Mouse (Mus musculus) testis, adult 2 months (tissue): Measurements from ENCODE around the gene Gm20388. TPM values are rescaled to one million over a fixed set of nuclear protein-coding genes. Genes with fewer than 3 reads are reported as not detected.

ENCODE experiments used
- H3K27ac ChIP-seq: fragments of 200-500 bp; 2 replicates; pipeline ENCODE4 v1.5.1; 2012; ENCODE audit warnings: low read depth, low read length; ENCODE audit not compliant: control insufficient read depth, insufficient read depth
- H3K27me3 ChIP-seq: fragments of 200-500 bp; 2 replicates; pipeline ENCODE4 v1.6.1; 2012; ENCODE audit warnings: mild to moderate bottlenecking, low read length, moderate library complexity; ENCODE audit not compliant: control insufficient read depth, insufficient read depth
- H3K36me3 ChIP-seq: fragments of 200-500 bp; 2 replicates; pipeline ENCODE4 v1.6.1; 2012; ENCODE audit warnings: mild to moderate bottlenecking, low read length; ENCODE audit not compliant: control insufficient read depth, insufficient read depth
- H3K4me1 ChIP-seq: fragments of 200-500 bp; 2 replicates; pipeline ENCODE4 v1.6.1; 2012; ENCODE audit warnings: low read length; ENCODE audit not compliant: control insufficient read depth, insufficient read depth
- H3K4me3 ChIP-seq: fragments of 200-500 bp; 2 replicates; pipeline ENCODE4 v1.5.1; 2012; ENCODE audit warnings: low read depth, mild to moderate bottlenecking, low read length, moderate library complexity, mixed read lengths; ENCODE audit not compliant: control insufficient read depth
- CTCF ChIP-seq: fragments of 200-500 bp; IDR thresholded peaks from 2 replicates; pipeline ENCODE4 v1.5.1; 2012; ENCODE audit warnings: low read depth, mild to moderate bottlenecking, inconsistent platforms, low read length, moderate library complexity; ENCODE audit not compliant: control insufficient read depth, insufficient read depth, insufficient replicate concordance
- POLR2A ChIP-seq: fragments of 200-500 bp; IDR thresholded peaks from 2 replicates; pipeline ENCODE4 v1.6.1; 2012; ENCODE audit warnings: low read depth, mild to moderate bottlenecking, inconsistent platforms, low read length, moderate library complexity; ENCODE audit not compliant: control insufficient read depth
- polyA plus RNA-seq: library from polyadenylated mRNA; depleted of rRNA; stranded (reverse); fragments of >200 nt; gene quantifications from 2 replicates; pipeline ENCODE4 v1.2.3, GENCODE M21; 2012

The Gm20388 gene
- polyA plus RNA-seq, 1 experiment, result 5.6 TPM

- H3K4me1 ChIP-seq, result no peaks in the 10 kb centered on the region; the same call in 1 of the 2 replicates
- H3K4me3 ChIP-seq, result no peak overlapping the region
- H3K27ac ChIP-seq, result no peak overlapping the region
These were observed 4373.7 kb downstream of the Gm20388 start for GRCm38 (mm10) chr8:124284333-124284711.

GRCm38 (mm10) chr8:124284984-124285576, 4374.4 kb downstream of the Gm20388 start:
- H3K36me3 ChIP-seq, result no peaks in the 10 kb centered on the region
- no peak overlapping the region for H3K27ac ChIP-seq
- H3K4me3 ChIP-seq, result no peak overlapping the region
- TF ChIP-seq POLR2A, result no peak
- TF ChIP-seq CTCF, result no peak
- H3K27me3 ChIP-seq, result no peaks in the 10 kb centered on the region
- no peaks in the 10 kb centered on the region; the same call in 1 of the 2 replicates for H3K4me1 ChIP-seq

More at GRCm38 (mm10) chr8:124284333-124284711, 4373.7 kb downstream of the Gm20388 start:
- H3K36me3 ChIP-seq, result no peaks in the 10 kb centered on the region
- H3K27me3 ChIP-seq, result no peaks in the 10 kb centered on the region
- TF ChIP-seq POLR2A, result no peak
- no peak for TF ChIP-seq CTCF

- Histone ChIP-seq H3K27me3 (no peaks in the 10 kb centered on the region), H3K36me3 (no peaks in the 10 kb centered on the region), H3K4me3 (no peak overlapping the region), H3K4me1 (no peaks in the 10 kb centered on the region; the same call in 1 of the 2 replicates), H3K27ac (no peak overlapping the region)
- no peak for TF ChIP-seq CTCF
- TF ChIP-seq POLR2A, result no peak
These were observed 4376.0 kb downstream of the Gm20388 start for GRCm38 (mm10) chr8:124286461-124287124.

GRCm38 (mm10) chr8:124288215-124288864, 4377.7 kb downstream of the Gm20388 start:
- Histone ChIP-seq H3K4me1 (no peaks in the 10 kb centered on the region; the same call in 1 of the 2 replicates), H3K4me3 (no peak overlapping the region), H3K36me3 (no peaks in the 10 kb centered on the region), H3K27ac (no peak overlapping the region), H3K27me3 (no peaks in the 10 kb centered on the region)
- TF ChIP-seq CTCF (no peak), POLR2A (no peak)

- H3K36me3 ChIP-seq, result no peaks in the 10 kb centered on the region
- TF ChIP-seq POLR2A, result no peak
- no peaks in the 10 kb centered on the region for H3K4me1 ChIP-seq
- no peak overlapping the region for H3K4me3 ChIP-seq
- no peaks in the 10 kb centered on the region for H3K27me3 ChIP-seq
- no peak overlapping the region for H3K27ac ChIP-seq
These were observed 4378.9 kb downstream of the Gm20388 start for GRCm38 (mm10) chr8:124289481-124290050.

GRCm38 (mm10) chr8:124290911-124291691, 4380.5 kb downstream of the Gm20388 start:
- H3K4me3 ChIP-seq, result no peak overlapping the region
- H3K36me3 ChIP-seq, result no peaks in the 10 kb centered on the region
- no peak overlapping the region for H3K27ac ChIP-seq
- no peaks in the 10 kb centered on the region for H3K4me1 ChIP-seq
- TF ChIP-seq CTCF (peak; percentile 31; the same call in 1 of the 2 replicates), POLR2A (no peak)
- H3K27me3 ChIP-seq, result no peaks in the 10 kb centered on the region

GRCm38 (mm10) chr8:124291693-124292092, 4381.1 kb downstream of the Gm20388 start:
- H3K4me3 ChIP-seq, result no peak overlapping the region
- H3K27ac ChIP-seq, result no peak overlapping the region
- no peaks in the 10 kb centered on the region for H3K4me1 ChIP-seq
- H3K36me3 ChIP-seq, result no peaks in the 10 kb centered on the region
- TF ChIP-seq CTCF (no peak), POLR2A (no peak)
- H3K27me3 ChIP-seq, result no peaks in the 10 kb centered on the region
